ENCODE assay signal across 18 mouse cellular contexts in genomic region chr2:164890411-164891049, GRCm38 (mm10). TPM values are rescaled to one million over a fixed set of nuclear protein-coding genes. Genes with fewer than 3 reads are reported as not detected.
DNase-seq lines count a peak whose midpoint lies in the region; ATAC-seq and TF ChIP-seq lines count a peak whose summit lies in the region.
"Had no signal": no experiment of that assay in that cellular context is flagged by ENCODE, and none has a peak within 500 bp of the region (broad histone marks: within the 10 kb centered on the region; RNA-seq: fewer than 3 reads in every experiment).

No protein-coding gene starts in this region.

- no peak for ATAC-seq in midbrain, embryonic 11.5 days (ENCODE audit: low FRiP score)
- no peak for ATAC-seq in midbrain, embryonic 15.5 days (replicated peaks)
- 0 out of 2 replicates have a peak, but pooled peaks have one; percentile 4 for ATAC-seq in intestine, postnatal 0 days
- ATAC-seq: CD4-positive, CD25-positive, alpha-beta regulatory T cell, adult 4 months; forebrain, embryonic 13.5 days; forebrain, postnatal 0 days had no signal

- 92% methylated on average over 24 of the region's 24 CpGs for WGBS in midbrain, embryonic 11.5 days
- WGBS in midbrain, embryonic 15.5 days, result 93% methylated on average over 24 of the region's 24 CpGs
- 88% methylated on average over 24 of the region's 24 CpGs for WGBS in intestine, postnatal 0 days

- TF ChIP-seq CTCF in E14TG2a.4 (conservative IDR thresholded peaks at IDR 0.05; ENCODE audit: low read length), result no peak
- TF ChIP-seq CTCF in intestine, postnatal 0 days (IDR thresholded peaks at IDR 0.05; ENCODE audit: low read depth), result no peak

- H3K4me1 ChIP-seq in midbrain, embryonic 11.5 days (ENCODE audit: control insufficient read depth, insufficient read depth, low read length), result no peaks in the 10 kb centered on the region
- no peaks in the 10 kb centered on the region for H3K4me1 ChIP-seq in midbrain, embryonic 15.5 days
- peaks cover 74% of the 10 kb centered on the region for H3K4me1 ChIP-seq in E14TG2a.4 (replicated peaks; ENCODE audit: low read depth, low read length)
- H3K4me1 ChIP-seq in intestine, postnatal 0 days (replicated peaks; ENCODE audit: control insufficient read depth, insufficient read depth, low read length), result peaks cover 18% of the 10 kb centered on the region
- H3K4me1 ChIP-seq: hindbrain, embryonic 10.5 days had no signal

- H3K4me3 ChIP-seq in midbrain, embryonic 11.5 days (ENCODE audit: low read depth, low read length), result no peak overlapping the region
- no peak overlapping the region for H3K4me3 ChIP-seq in midbrain, embryonic 15.5 days
- H3K4me3 ChIP-seq in E14TG2a.4 (replicated peaks; ENCODE audit: low read length), result 0 out of 2 replicates have a peak overlapping the region, but pooled peaks have one; percentile 41
- H3K4me3 ChIP-seq in intestine, postnatal 0 days (ENCODE audit: low read depth, low read length), result no peak overlapping the region
- H3K4me3 ChIP-seq: embryonic facial prominence, embryonic 13.5 days; forebrain, embryonic 13.5 days; heart, embryonic 12.5 days; hindbrain, embryonic 10.5 days had no signal

- H3K27me3 ChIP-seq in midbrain, embryonic 11.5 days (ENCODE audit: control insufficient read depth, insufficient read depth, low read length), result no peaks in the 10 kb centered on the region
- no peaks in the 10 kb centered on the region for H3K27me3 ChIP-seq in midbrain, embryonic 15.5 days (replicated peaks)
- H3K27me3 ChIP-seq in E14TG2a.4 (ENCODE audit: insufficient read depth, low read length), result no peaks in the 10 kb centered on the region
- H3K27me3 ChIP-seq in intestine, postnatal 0 days (replicated peaks; ENCODE audit: control insufficient read depth, insufficient read depth, low read length), result no peaks in the 10 kb centered on the region
- H3K27me3 ChIP-seq: embryonic facial prominence, embryonic 13.5 days; forebrain, embryonic 13.5 days; heart, embryonic 12.5 days had no signal

- H3K9me3 ChIP-seq in midbrain, embryonic 11.5 days (ENCODE audit: control insufficient read depth, low read length), result no peaks in the 10 kb centered on the region
- H3K9me3 ChIP-seq in midbrain, embryonic 15.5 days, result no peaks in the 10 kb centered on the region
- no peaks in the 10 kb centered on the region for H3K9me3 ChIP-seq in E14TG2a.4 (ENCODE audit: low read length)
- no peaks in the 10 kb centered on the region for H3K9me3 ChIP-seq in intestine, postnatal 0 days (ENCODE audit: control insufficient read depth)
- H3K9me3 ChIP-seq: embryonic facial prominence, embryonic 13.5 days; forebrain, embryonic 13.5 days; hindbrain, embryonic 10.5 days had no signal

- DNase-seq in cerebellum, adult 11-12 months, result peak; percentile 39
- DNase-seq in cerebellum, adult 11 months, result no peak
- peak; percentile 75 for DNase-seq in midbrain, embryonic 11.5 days (ENCODE audit: low spot score, missing footprints)
- DNase-seq in right cerebral cortex, postnatal 10 days (ENCODE audit: low spot score in 2 of 2), result no peak
- no peak for DNase-seq in lung, postnatal 4 days
- DNase-seq: adrenal gland, postnatal 10 days; B cell, adult 2 months; cerebellum, adult 8-10 months; forebrain, postnatal 0 days had no signal

- no peak overlapping the region for H3K27ac ChIP-seq in midbrain, embryonic 11.5 days (ENCODE audit: low read depth, low read length)
- no peak overlapping the region for H3K27ac ChIP-seq in midbrain, embryonic 15.5 days
- peak overlapping the region; percentile 71 for H3K27ac ChIP-seq in intestine, postnatal 0 days (ENCODE audit: low read depth, low read length)
- H3K27ac ChIP-seq: embryonic facial prominence, embryonic 13.5 days; forebrain, embryonic 13.5 days; hindbrain, embryonic 10.5 days; hindbrain, embryonic 14.5 days had no signal

- H3K9ac ChIP-seq in midbrain, embryonic 11.5 days (ENCODE audit: low read length), result no peak overlapping the region
- no peak overlapping the region for H3K9ac ChIP-seq in midbrain, embryonic 15.5 days
- no peak overlapping the region for H3K9ac ChIP-seq in intestine, postnatal 0 days (ENCODE audit: low read depth, low read length)
- H3K9ac ChIP-seq: embryonic facial prominence, embryonic 13.5 days; forebrain, embryonic 13.5 days; forebrain, postnatal 0 days; heart, embryonic 12.5 days; hindbrain, embryonic 14.5 days had no signal

- peaks cover 47% of the 10 kb centered on the region for H3K36me3 ChIP-seq in midbrain, embryonic 11.5 days (ENCODE audit: control insufficient read depth, insufficient read depth, low read length)
- H3K36me3 ChIP-seq in midbrain, embryonic 15.5 days (replicated peaks), result peaks cover 91% of the 10 kb centered on the region
- peaks cover 100% of the 10 kb centered on the region for H3K36me3 ChIP-seq in E14TG2a.4 (ENCODE audit: insufficient read depth, low read length)
- H3K36me3 ChIP-seq in intestine, postnatal 0 days (ENCODE audit: control insufficient read depth, insufficient read depth), result peaks cover 100% of the 10 kb centered on the region

- no peak overlapping the region for H3K4me2 ChIP-seq in midbrain, embryonic 11.5 days
- H3K4me2 ChIP-seq in midbrain, embryonic 15.5 days, result no peak overlapping the region
- H3K4me2 ChIP-seq in intestine, postnatal 0 days (replicated peaks; ENCODE audit: low read depth), result no peak overlapping the region
- H3K4me2 ChIP-seq: embryonic facial prominence, embryonic 13.5 days; forebrain, embryonic 13.5 days; heart, embryonic 12.5 days; hindbrain, embryonic 14.5 days had no signal

RNA-seq across cellular contexts. Expression of gene Pcif1, which starts 11.4 kb away (rescaled TPM):
- 62.0 and 65.7 TPM in 2 replicates for polyA plus RNA-seq in midbrain, embryonic 11.5 days (2014; fragmentation: Nextera tagmentation; extraction: Ambion mirVana)
- 85.3 and 93.1 TPM in 2 replicates for polyA plus RNA-seq in midbrain, embryonic 15.5 days (2015; fragmentation: Nextera tagmentation; extraction: Ambion mirVana)
- polyA plus RNA-seq in intestine, postnatal 0 days (2015; fragmentation: Nextera tagmentation; extraction: Ambion mirVana), result 43.2 and 44.0 TPM in 2 replicates

RNA-seq across cellular contexts. Expression of gene Zfp335, which starts 21.0 kb away (rescaled TPM):
- polyA plus RNA-seq in midbrain, embryonic 11.5 days (2014; fragmentation: Nextera tagmentation; extraction: Ambion mirVana), result 8.2 and 8.8 TPM in 2 replicates
- 17.8 and 18.9 TPM in 2 replicates for polyA plus RNA-seq in midbrain, embryonic 15.5 days (2015; fragmentation: Nextera tagmentation; extraction: Ambion mirVana)
- polyA plus RNA-seq in intestine, postnatal 0 days (2015; fragmentation: Nextera tagmentation; extraction: Ambion mirVana), result 3.6 and 3.8 TPM in 2 replicates

RNA-seq across cellular contexts. Expression of gene Pltp, which starts 33.0 kb away (rescaled TPM):
- polyA plus RNA-seq in midbrain, embryonic 11.5 days (2014; fragmentation: Nextera tagmentation; extraction: Ambion mirVana), result 91.8 and 97.3 TPM in 2 replicates
- 105 and 121 TPM in 2 replicates for polyA plus RNA-seq in midbrain, embryonic 15.5 days (2015; fragmentation: Nextera tagmentation; extraction: Ambion mirVana)
- 14.5 and 16.2 TPM in 2 replicates for polyA plus RNA-seq in intestine, postnatal 0 days (2015; fragmentation: Nextera tagmentation; extraction: Ambion mirVana)

RNA-seq across cellular contexts. Expression of gene Mmp9, which starts 50.0 kb away (rescaled TPM):
- polyA plus RNA-seq in midbrain, embryonic 11.5 days (2014; fragmentation: Nextera tagmentation; extraction: Ambion mirVana), result 1.9 and 2.0 TPM in 2 replicates
- 28.9 and 34.3 TPM in 2 replicates for polyA plus RNA-seq in midbrain, embryonic 15.5 days (2015; fragmentation: Nextera tagmentation; extraction: Ambion mirVana)
- polyA plus RNA-seq in intestine, postnatal 0 days (2015; fragmentation: Nextera tagmentation; extraction: Ambion mirVana), result 9.6 and 9.8 TPM in 2 replicates

RNA-seq across cellular contexts. Expression of gene Neurl2, which starts 57.3 kb away (rescaled TPM):
- polyA plus RNA-seq in midbrain, embryonic 11.5 days (2014; fragmentation: Nextera tagmentation; extraction: Ambion mirVana), result 3.8 and 4.5 TPM in 2 replicates
- 6.4 and 6.6 TPM in 2 replicates for polyA plus RNA-seq in midbrain, embryonic 15.5 days (2015; fragmentation: Nextera tagmentation; extraction: Ambion mirVana)
- polyA plus RNA-seq in intestine, postnatal 0 days (2015; fragmentation: Nextera tagmentation; extraction: Ambion mirVana), result 4.6 and 5.7 TPM in 2 replicates

Comparison
In these comparisons a context has a peak if more than half of its experiments do, and no peak if none do; other contexts are left out.
1. DNase-seq: peak in cerebellum, adult 11-12 months (single experiment) and midbrain, embryonic 11.5 days (single experiment); none in cerebellum, adult 11 months (single experiment), right cerebral cortex, postnatal 10 days (0 of 2) and lung, postnatal 4 days (0 of 2).